Mouse (Mus musculus): ENCODE results near the gene Kcna10. TPM values are rescaled to one million over a fixed set of nuclear protein-coding genes. Genes with fewer than 3 reads are reported as not detected.

The Kcna10 gene
- total RNA-seq, 2 experiments from 2014 or later: not detected

GRCm38 (mm10) chr3:107201310-107202180 is 18.7 kb downstream of the Kcna10 start:
- intact Hi-C loops (cut with DNase I): no loop called here

GRCm38 (mm10) chr3:107204413-107204812 is 21.6 kb downstream of the Kcna10 start:
- intact Hi-C loops (cut with DNase I): no loop called here
- DNase-seq: no peak

More at GRCm38 (mm10) chr3:107201310-107202180, 18.7 kb downstream of the Kcna10 start:
- DNase-seq: no peak

- no peak for DNase-seq
- intact Hi-C loops (cut with DNase I): no loop called here
Observed at GRCm38 (mm10) chr3:107205170-107205569, 22.3 kb downstream of the Kcna10 start.

- peak; percentile 79 to 84 for DNase-seq
- intact Hi-C loops (cut with DNase I): loop anchor here (1.0 to 2.0 kb wide), 3 partner anchors 27 to 260 kb away; no protein-coding TSS in a partner anchor
Observed at GRCm38 (mm10) chr3:107205994-107206393, 23.1 kb downstream of the Kcna10 start.

- no peak for DNase-seq
- intact Hi-C loops (cut with DNase I): loop anchor here (1.0 to 2.0 kb wide), 3 partner anchors 26 to 260 kb away; no protein-coding TSS in a partner anchor
Observed at GRCm38 (mm10) chr3:107206490-107207150, 23.8 kb downstream of the Kcna10 start.

GRCm38 (mm10) chr3:107207625-107208253 is 24.9 kb downstream of the Kcna10 start:
- DNase-seq: no peak
- intact Hi-C loops (cut with DNase I): loop anchor here (2.0 kb wide), 1 partner anchor 25 kb away; no protein-coding TSS in a partner anchor

GRCm38 (mm10) chr3:107214606-107215005 is 31.8 kb downstream of the Kcna10 start:
- intact Hi-C loops (cut with DNase I): no loop called here
- DNase-seq: no peak

GRCm38 (mm10) chr3:107216400-107217100 is 33.7 kb downstream of the Kcna10 start:
- intact Hi-C loops (cut with DNase I): no loop called here
- DNase-seq: no peak

- no peak for DNase-seq
- intact Hi-C loops (cut with DNase I): no loop called here
Observed at GRCm38 (mm10) chr3:107217101-107217480, 34.2 kb downstream of the Kcna10 start.

GRCm38 (mm10) chr3:107218572-107218971 is 35.7 kb downstream of the Kcna10 start:
- DNase-seq: no peak
- intact Hi-C loops (cut with DNase I): no loop called here

- intact Hi-C loops (cut with DNase I): no loop called here
- DNase-seq: no peak
Observed at GRCm38 (mm10) chr3:107221608-107222007, 38.8 kb downstream of the Kcna10 start, which contains the start of gene Cym. TSS of gene Cym (minus strand) at chr3:107221732.

- no peak for DNase-seq
- intact Hi-C loops (cut with DNase I): no loop called here
Observed at GRCm38 (mm10) chr3:107223230-107223629, 40.4 kb downstream of the Kcna10 start.

GRCm38 (mm10) chr3:107225820-107226219 is 43.0 kb downstream of the Kcna10 start:
- intact Hi-C loops (cut with DNase I): no loop called here
- no peak for DNase-seq

- no peak for DNase-seq
- intact Hi-C loops (cut with DNase I): no loop called here
Observed at GRCm38 (mm10) chr3:107229221-107229620, 46.4 kb downstream of the Kcna10 start.

- intact Hi-C loops (cut with DNase I): loop anchor here (5.0 kb wide), 1 partner anchor 127 kb away; no protein-coding TSS in a partner anchor
- no peak for DNase-seq
Observed at GRCm38 (mm10) chr3:107229822-107230221, 47.0 kb downstream of the Kcna10 start.

- DNase-seq: no peak
- intact Hi-C loops (cut with DNase I): loop anchor here (5.0 kb wide), 1 partner anchor 127 kb away; no protein-coding TSS in a partner anchor
Observed at GRCm38 (mm10) chr3:107230527-107230926, 47.7 kb downstream of the Kcna10 start, which contains the start of gene A630076J17Rik. TSS of gene A630076J17Rik (plus strand) at chr3:107230614.

GRCm38 (mm10) chr3:107231202-107231601 is 48.3 kb downstream of the Kcna10 start:
- intact Hi-C loops (cut with DNase I): loop anchor here (5.0 kb wide), 1 partner anchor 126 kb away; no protein-coding TSS in a partner anchor
- DNase-seq: no peak

- intact Hi-C loops (cut with DNase I): loop anchor here (1.0 to 5.0 kb wide), 4 partner anchors 27 to 233 kb away; no protein-coding TSS in a partner anchor
- DNase-seq: peak; percentile 85 to 91
Observed at GRCm38 (mm10) chr3:107233351-107233813, 50.5 kb downstream of the Kcna10 start.

- intact Hi-C loops (cut with DNase I): loop anchor here (1.0 to 5.0 kb wide), 4 partner anchors 27 to 232 kb away; no protein-coding TSS in a partner anchor
- DNase-seq: no peak
Observed at GRCm38 (mm10) chr3:107233945-107234344, 51.1 kb downstream of the Kcna10 start.

- DNase-seq: no peak
- intact Hi-C loops (cut with DNase I): no loop called here
Observed at GRCm38 (mm10) chr3:107238051-107238450, 55.2 kb downstream of the Kcna10 start.

Measured in heart, postnatal 36 days (tissue).